Mouse (Mus musculus) CH12.LX (cell line): ENCODE measurements around the gene Cln5. TPM values are rescaled to one million over a fixed set of nuclear protein-coding genes. Genes with fewer than 3 reads are reported as not detected.

Experiments
- DNase-seq: peaks from one replicate; pipeline ENCODE4 v3.0.0-alpha.2; 2013; ENCODE audit errors: extremely low read depth
- H3K27ac ChIP-seq: 2 replicates; pipeline ENCODE4 v1.5.1; 2012; ENCODE audit warnings: low read depth, mild to moderate bottlenecking, control low read depth, moderate library complexity; ENCODE audit not compliant: insufficient read depth
- H3K27me3 ChIP-seq: replicated peaks from 2 replicates; pipeline ENCODE3; 2012; ENCODE audit warnings: inconsistent platforms
- H3K36me3 ChIP-seq, 2 experiments: replicated peaks in 1 of 2; 2 replicates each; pipeline versions ENCODE3 to v1.6.1; 2012; ENCODE audit warnings: inconsistent platforms in 1 of 2, low read length in 1 of 2, mild to moderate bottlenecking in 1 of 2, mixed read lengths in 1 of 2, moderate library complexity in 1 of 2; ENCODE audit not compliant: control insufficient read depth in 1 of 2, insufficient read depth in 1 of 2
- H3K4me1 ChIP-seq, 2 experiments: 2 replicates each; pipeline ENCODE4 v1.6.1; 2012; ENCODE audit warnings: inconsistent platforms in 1 of 2, moderate library complexity in 1 of 2; ENCODE audit not compliant: insufficient read depth in 2 of 2, control insufficient read depth in 1 of 2
- H3K4me2 ChIP-seq: 2 replicates; pipeline ENCODE4 v1.6.1; 2012; ENCODE audit warnings: low read depth, mild to moderate bottlenecking, control low read depth; ENCODE audit not compliant: poor library complexity, insufficient read depth, severe bottlenecking
- H3K4me3 ChIP-seq, 3 experiments: fragments of 150-350 bp in 1 of 3; sonication (generic) in 1 of 3; replicated peaks in 1 of 3; 2 replicates each; pipeline versions ENCODE3 to v1.5.1; 2011 to 2012; ENCODE audit warnings: low read depth in 2 of 3, low read length in 2 of 3, mild to moderate bottlenecking in 2 of 3, moderate library complexity in 2 of 3, control low read depth in 1 of 3, improper control_type of control experiment in 1 of 3, inconsistent platforms in 1 of 3, mixed read lengths in 1 of 3; ENCODE audit not compliant: poor library complexity in 1 of 3
- H3K79me2 ChIP-seq: replicated peaks from 2 replicates; pipeline ENCODE4 v1.6.1; 2012; ENCODE audit warnings: mild to moderate bottlenecking, moderate library complexity; ENCODE audit not compliant: control insufficient read depth, poor library complexity, insufficient read depth, severe bottlenecking; ENCODE audit errors: extremely low read depth
- H3K9ac ChIP-seq: 2 replicates; pipeline ENCODE4 v1.6.1; 2012; ENCODE audit warnings: low read depth, mild to moderate bottlenecking, control low read depth, moderate library complexity; ENCODE audit not compliant: insufficient read depth
- H3K9me3 ChIP-seq: replicated peaks from 2 replicates; pipeline ENCODE3; 2012; ENCODE audit warnings: low read length, inconsistent platforms, mixed read lengths
- BHLHE40 ChIP-seq: IDR thresholded peaks from 2 replicates; pipeline ENCODE4 v1.6.1; 2011; ENCODE audit warnings: mild to moderate bottlenecking, low read depth, low read length, improper control_type of control experiment
- CHD1 ChIP-seq: IDR thresholded peaks from 2 replicates; pipeline ENCODE4 v1.6.1; 2012; ENCODE audit warnings: low read depth, low read length, improper control_type of control experiment, inconsistent platforms
- CHD2 ChIP-seq: IDR thresholded peaks from 2 replicates; pipeline ENCODE4 v1.6.1; 2011; ENCODE audit warnings: low read length, improper control_type of control experiment
- CTCF ChIP-seq, 2 experiments: IDR thresholded peaks in 1 of 2; conservative IDR thresholded peaks in 1 of 2; 2 replicates each; pipeline ENCODE4 v1.5.1; 2011 to 2012; ENCODE audit warnings: low read depth in 2 of 2, low read length in 2 of 2, improper control_type of control experiment in 1 of 2, inconsistent platforms in 1 of 2, mild to moderate bottlenecking in 1 of 2, moderate library complexity in 1 of 2
- E2F4 ChIP-seq: IDR thresholded peaks from 2 replicates; pipeline ENCODE4 v1.6.1; 2011; ENCODE audit warnings: low read depth, low read length, improper control_type of control experiment; ENCODE audit not compliant: insufficient replicate concordance
- ELF1 ChIP-seq: IDR thresholded peaks from 2 replicates; pipeline ENCODE4 v1.6.1; 2014; ENCODE audit warnings: low read depth, mild to moderate bottlenecking, inconsistent platforms, low read length, improper control_type of control experiment
- EP300 ChIP-seq: IDR thresholded peaks from 2 replicates; pipeline ENCODE4 v1.6.1; 2011; ENCODE audit warnings: low read length, improper control_type of control experiment
- ETS1 ChIP-seq: conservative IDR thresholded peaks from 2 replicates; pipeline ENCODE4 v1.6.1; 2012; ENCODE audit warnings: low read depth, mild to moderate bottlenecking, inconsistent platforms, low read length, improper control_type of control experiment, moderate library complexity
- GABPA ChIP-seq: IDR thresholded peaks from 2 replicates; pipeline ENCODE4 v1.6.1; 2012; ENCODE audit warnings: low read depth, low read length, improper control_type of control experiment, inconsistent platforms; ENCODE audit not compliant: insufficient replicate concordance
- HCFC1 ChIP-seq: IDR thresholded peaks from 2 replicates; pipeline ENCODE4 v1.6.1; 2012; ENCODE audit warnings: low read depth, mild to moderate bottlenecking, inconsistent platforms, low read length, improper control_type of control experiment
- IRF4 ChIP-seq: IDR thresholded peaks from 2 replicates; pipeline ENCODE4 v1.6.1; 2014; ENCODE audit warnings: low read depth, mild to moderate bottlenecking, inconsistent platforms, low read length, improper control_type of control experiment
- JUN ChIP-seq: IDR thresholded peaks from 2 replicates; pipeline ENCODE4 v1.6.1; 2011; ENCODE audit warnings: low read depth, mild to moderate bottlenecking, low read length, improper control_type of control experiment, moderate library complexity; ENCODE audit not compliant: insufficient read depth
- KAT2A ChIP-seq: IDR thresholded peaks from 2 replicates; pipeline ENCODE4 v1.6.1; 2012; ENCODE audit warnings: low read length, improper control_type of control experiment, inconsistent platforms; ENCODE audit not compliant: insufficient replicate concordance
- MAFK ChIP-seq: IDR thresholded peaks from 2 replicates; pipeline ENCODE4 v1.6.1; 2011; ENCODE audit warnings: low read length, improper control_type of control experiment; ENCODE audit not compliant: insufficient replicate concordance
- MAX ChIP-seq: IDR thresholded peaks from 2 replicates; pipeline ENCODE4 v1.6.1; 2011; ENCODE audit warnings: low read length, improper control_type of control experiment
- MEF2A ChIP-seq: IDR thresholded peaks from 2 replicates; pipeline ENCODE4 v1.6.1; 2014; ENCODE audit warnings: low read depth, mild to moderate bottlenecking, inconsistent platforms, low read length, improper control_type of control experiment, borderline replicate concordance
- MXI1 ChIP-seq: IDR thresholded peaks from 2 replicates; pipeline ENCODE4 v1.6.1; 2011; ENCODE audit warnings: mild to moderate bottlenecking, low read depth, low read length, improper control_type of control experiment
- MYC ChIP-seq: IDR thresholded peaks from 2 replicates; pipeline ENCODE4 v1.6.1; 2011; ENCODE audit warnings: low read depth, mild to moderate bottlenecking, improper control_type of control experiment, low read length
- NELFE ChIP-seq: IDR thresholded peaks from 2 replicates; pipeline ENCODE4 v1.6.1; 2011; ENCODE audit warnings: low read depth, low read length, improper control_type of control experiment
- NRF1 ChIP-seq: IDR thresholded peaks from 2 replicates; pipeline ENCODE4 v1.6.1; 2014; ENCODE audit warnings: low read depth, mild to moderate bottlenecking, inconsistent platforms, low read length, improper control_type of control experiment, moderate library complexity
- PAX5 ChIP-seq: IDR thresholded peaks from 2 replicates; pipeline ENCODE4 v1.6.1; 2012; ENCODE audit warnings: low read length, inconsistent platforms, mixed read lengths
- POLR2A ChIP-seq: IDR thresholded peaks from 2 replicates; pipeline ENCODE4 v1.6.1; 2011; ENCODE audit warnings: low read depth, mild to moderate bottlenecking, improper control_type of control experiment, low read length
- POLR2AphosphoS2 ChIP-seq: IDR thresholded peaks from 2 replicates; pipeline ENCODE4 v1.6.1; 2011; ENCODE audit warnings: low read depth, low read length, improper control_type of control experiment
- RAD21 ChIP-seq: IDR thresholded peaks from 2 replicates; pipeline ENCODE4 v1.6.1; 2011; ENCODE audit warnings: low read depth, mild to moderate bottlenecking, low read length, improper control_type of control experiment, moderate library complexity
- RCOR1 ChIP-seq: conservative IDR thresholded peaks from 2 replicates; pipeline ENCODE4 v1.6.1; 2012; ENCODE audit warnings: low read depth, mild to moderate bottlenecking, inconsistent platforms, low read length, improper control_type of control experiment
- TBP ChIP-seq: conservative IDR thresholded peaks from 2 replicates; pipeline ENCODE4 v1.6.1; 2011; ENCODE audit warnings: low read depth, low read length, improper control_type of control experiment
- TCF12 ChIP-seq: IDR thresholded peaks from 2 replicates; pipeline ENCODE4 v1.6.1; 2014; ENCODE audit warnings: low read depth, mild to moderate bottlenecking, inconsistent platforms, low read length, improper control_type of control experiment
- UBTF ChIP-seq: IDR thresholded peaks from 2 replicates; pipeline ENCODE4 v1.6.1; 2012; ENCODE audit warnings: low read depth, mild to moderate bottlenecking, inconsistent platforms, low read length, improper control_type of control experiment, moderate library complexity
- USF1 ChIP-seq: IDR thresholded peaks from 2 replicates; pipeline ENCODE4 v1.6.1; 2014; ENCODE audit warnings: low read depth, mild to moderate bottlenecking, inconsistent platforms, low read length, improper control_type of control experiment
- USF2 ChIP-seq: conservative IDR thresholded peaks from 2 replicates; pipeline ENCODE4 v1.6.1; 2011; ENCODE audit warnings: low read depth, low read length, improper control_type of control experiment
- ZC3H11A ChIP-seq: IDR thresholded peaks from 2 replicates; pipeline ENCODE4 v1.6.1; 2012; ENCODE audit warnings: low read depth, mild to moderate bottlenecking, inconsistent platforms, low read length, improper control_type of control experiment
- ZKSCAN1 ChIP-seq: IDR thresholded peaks from 2 replicates; pipeline ENCODE4 v1.6.1; 2012; ENCODE audit warnings: low read depth, inconsistent platforms, low read length, improper control_type of control experiment, borderline replicate concordance
- ZMIZ1 ChIP-seq: IDR thresholded peaks from 2 replicates; pipeline ENCODE4 v1.6.1; 2012; ENCODE audit warnings: low read depth, mild to moderate bottlenecking, inconsistent platforms, low read length, improper control_type of control experiment
- ZNF384 ChIP-seq: IDR thresholded peaks from 2 replicates; pipeline ENCODE4 v1.6.1; 2012; ENCODE audit warnings: low read depth, low read length, improper control_type of control experiment, inconsistent platforms
- dilution Hi-C: fragments of 300-500 bp; cut with MboI; formaldehyde crosslinking; loops from 2 replicates; pipeline ENCODE4 v1.14.3; 2020; ENCODE audit warnings: low sequenced_read_pairs; ENCODE audit not compliant: extremely low pct_unique_long_range_greater_than_20kb, extremely low pct_ligation_motif_present
- in situ Hi-C: fragments of 300-500 bp; cut with MboI; formaldehyde crosslinking; loops from 3 replicates; pipeline ENCODE4 v1.14.3; 2019; ENCODE audit warnings: low sequenced_read_pairs, low pct_ligation_motif_present, low pct_unique_long_range_greater_than_20kb, mixed read lengths
- polyA plus RNA-seq: library from polyadenylated mRNA; unstranded; fragments of >175 nt; gene quantifications from 2 replicates; pipeline ENCODE4 v1.2.1, GENCODE M21; 2012; ENCODE audit warnings: low read depth; ENCODE audit not compliant: insufficient read length
- total RNA-seq, 2 experiments: library from RNA; depleted of rRNA; stranded (reverse); fragments of 300-350 nt in 1 of 2; fragments of >200 nt in 1 of 2; gene quantifications; 2 replicates each; pipeline ENCODE4 v1.2.3; 2012 to 2014

Gene Cln5
- total and polyA plus RNA-seq, 3 experiments, result 29.2 to 62.0 (median 34.7) TPM

GRCm38 (mm10) chr14:103098587-103099235 lies 28.7 kb downstream of the Cln5 start (continued):
- TF ChIP-seq ZKSCAN1, result no peak
- no peak for TF ChIP-seq JUN
- peak; percentile 81 for TF ChIP-seq ELF1
- TF ChIP-seq POLR2AphosphoS2, result no peak
- TF ChIP-seq NELFE, result peak; percentile 58
- TF ChIP-seq MAFK, result no peak

DNA sequence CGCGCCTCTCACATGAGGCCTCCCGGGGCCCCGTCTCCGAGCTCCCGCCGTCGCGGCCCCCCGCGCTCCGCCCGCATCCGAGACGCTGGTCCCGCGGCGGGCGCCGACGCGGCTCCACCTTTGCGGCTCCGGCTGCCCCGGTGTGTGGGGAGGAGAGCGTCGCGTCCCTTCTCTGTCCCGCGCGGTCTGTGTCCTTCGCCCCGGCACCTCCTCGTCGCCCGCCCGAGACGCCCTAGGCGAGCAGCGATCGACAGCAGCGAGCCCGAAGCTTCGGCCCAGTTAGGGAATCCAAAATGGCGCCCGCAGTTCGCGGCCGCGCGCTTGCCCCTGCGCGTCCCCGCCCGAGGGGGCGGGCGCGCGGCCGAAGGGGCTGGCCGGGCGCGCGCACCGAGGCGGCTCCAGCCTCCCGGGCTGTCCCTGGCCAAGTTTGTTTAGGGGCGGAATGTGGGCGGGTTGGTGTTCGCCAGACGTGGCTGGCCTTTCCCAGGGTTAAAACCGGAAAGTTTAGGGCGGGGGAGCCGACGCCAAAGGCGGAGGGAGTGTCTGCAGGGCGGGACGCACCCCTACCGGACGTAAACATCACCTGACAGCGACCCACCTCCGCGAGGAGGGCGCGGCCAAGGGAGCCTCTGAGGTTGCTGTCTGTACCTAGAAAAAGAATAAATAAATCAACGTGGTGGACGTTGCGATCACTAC lies 29.4 kb downstream of the Cln5 start, which contains the start of gene Fbxl3:
Fbxl3 (minus strand) TSS at position 329 of the 696 bp plus-strand sequence.
- H3K79me2 ChIP-seq, result peaks cover 27% of the 10 kb centered on the region
- H3K36me3 ChIP-seq, result peaks cover 10 to 23% of the 10 kb centered on the region in 2 experiments
- in situ Hi-C loops (no loop called here), dilution Hi-C loops (no loop called here)
- H3K9me3 ChIP-seq, result no peaks in the 10 kb centered on the region
- peak; percentile 96 for DNase-seq
- H3K27ac ChIP-seq, result peak within 1 kb of the TSS; percentile 98
- H3K4me3 ChIP-seq, result peak within 1 kb of the TSS; percentile 83 to 93 (median 92)
- peak within 1 kb of the TSS; percentile 95 for H3K9ac ChIP-seq
- H3K27me3 ChIP-seq, result no peaks in the 10 kb centered on the region
- H3K4me2 ChIP-seq, result peak within 1 kb of the TSS; percentile 95
- peaks cover 7 to 36% of the 10 kb centered on the region in 2 experiments; a peak in 3 of 4 replicates for H3K4me1 ChIP-seq
- TF ChIP-seq BHLHE40 (peak; percentile 73), KAT2A (no peak), CHD1 (no peak), JUN (no peak), ETS1 (peak; percentile 70), MXI1 (peak; percentile 90), TBP (no peak), MEF2A (peak; percentile 71), E2F4 (peak; percentile 49; the same call in 1 of the 2 replicates), USF1 (peak; percentile 67), EP300 (no peak), USF2 (no peak), CTCF (conservative IDR thresholded peaks at IDR 0.05 in 1 of 2, IDR thresholded peaks at IDR 0.05 in 1 of 2; ENCODE audit: low read depth in 2 of 2, low read length in 2 of 2) (no peak), CHD2 (no peak), ZNF384 (no peak), POLR2A (peak; percentile 69), ELF1 (peak; percentile 60; the same call in 1 of the 2 replicates), ZC3H11A (no peak), RAD21 (no peak), UBTF (peak; percentile 41; the same call in 1 of the 2 replicates), RCOR1 (no peak), IRF4 (peak; percentile 58; the same call in 1 of the 2 replicates), TCF12 (peak; percentile 30; the same call in 1 of the 2 replicates), POLR2AphosphoS2 (peak; percentile 68; the same call in 1 of the 2 replicates), NELFE (peak; percentile 56), HCFC1 (peak; percentile 42; the same call in 1 of the 2 replicates), PAX5 (no peak), NRF1 (peak; percentile 63; the same call in 1 of the 2 replicates), GABPA (no peak), ZMIZ1 (peak; percentile 57; the same call in 1 of the 2 replicates), MAFK (no peak), MAX (peak; percentile 81), MYC (0 out of 2 replicates have a peak, but pooled peaks have one; percentile 23)
